Mouse (Mus musculus) limb, embryonic 14.5 days (tissue): Measurements from ENCODE around the gene Phf11c. TPM values are rescaled to one million over a fixed set of nuclear protein-coding genes. Genes with fewer than 3 reads are reported as not detected.

Source experiments
- polyA plus RNA-seq, 2 experiments: library from polyadenylated mRNA; depleted of rRNA in 1 of 2; stranded (reverse) in 1 of 2; unstranded in 1 of 2; fragments of >200 nt; fragmentation: Nextera tagmentation in 1 of 2; extraction: Ambion mirVana in 1 of 2; gene quantifications; 2 replicates each; pipeline versions ENCODE4 v1.2.1 to v1.2.3; 2012 to 2014

Gene Phf11c
- polyA plus RNA-seq, 2 experiments: 0.45 to 2.0 TPM

Other genes with a start within 250 kb of the Phf11c start
- gene Gm5142, start 216.6 kb downstream of the Phf11c start, polyA plus RNA-seq (2012; rRNA removed): not detected in 2 replicates
- gene Gm5142, start 216.6 kb downstream of the Phf11c start, polyA plus RNA-seq (2014; fragmentation: Nextera tagmentation; extraction: Ambion mirVana): not detected in 2 replicates
- 49.7 and 52.5 TPM in 2 replicates for gene Rcbtb1, start 194.2 kb downstream of the Phf11c start, polyA plus RNA-seq (2012; rRNA removed)
- gene Rcbtb1, start 194.2 kb downstream of the Phf11c start, polyA plus RNA-seq (2014; fragmentation: Nextera tagmentation; extraction: Ambion mirVana): 46.9 and 59.0 TPM in 2 replicates
- gene Gm6904, start 135.2 kb downstream of the Phf11c start, polyA plus RNA-seq (2012; rRNA removed): not detected in 2 replicates
- gene Gm6904, start 135.2 kb downstream of the Phf11c start, polyA plus RNA-seq (2014; fragmentation: Nextera tagmentation; extraction: Ambion mirVana): not detected in 2 replicates
- gene Phf11a, start 97.9 kb downstream of the Phf11c start, polyA plus RNA-seq (2012; rRNA removed): 0.08 TPM in 1 of 2 replicates, not detected in the other
- not detected in 2 replicates for gene Phf11a, start 97.9 kb downstream of the Phf11c start, polyA plus RNA-seq (2014; fragmentation: Nextera tagmentation; extraction: Ambion mirVana)
- gene Phf11b, start 54.0 kb downstream of the Phf11c start, polyA plus RNA-seq (2012; rRNA removed): 0.16 and 0.38 TPM in 2 replicates
- 0.44 and 0.63 TPM in 2 replicates for gene Phf11b, start 54.0 kb downstream of the Phf11c start, polyA plus RNA-seq (2014; fragmentation: Nextera tagmentation; extraction: Ambion mirVana)
- 1.2 and 1.3 TPM in 2 replicates for gene Phf11d, start 29.9 kb downstream of the Phf11c start, polyA plus RNA-seq (2012; rRNA removed)
- 1.4 and 1.5 TPM in 2 replicates for gene Phf11d, start 29.9 kb downstream of the Phf11c start, polyA plus RNA-seq (2014; fragmentation: Nextera tagmentation; extraction: Ambion mirVana)
- 7.3 and 7.5 TPM in 2 replicates for gene Setdb2, start 45.5 kb upstream of the Phf11c start, polyA plus RNA-seq (2012; rRNA removed)
- 8.4 and 10.7 TPM in 2 replicates for gene Setdb2, start 45.5 kb upstream of the Phf11c start, polyA plus RNA-seq (2014; fragmentation: Nextera tagmentation; extraction: Ambion mirVana)
- 13.7 and 17.4 TPM in 2 replicates for gene Cab39l, start 45.6 kb upstream of the Phf11c start, polyA plus RNA-seq (2012; rRNA removed)
- gene Cab39l, start 45.6 kb upstream of the Phf11c start, polyA plus RNA-seq (2014; fragmentation: Nextera tagmentation; extraction: Ambion mirVana): 40.3 and 41.4 TPM in 2 replicates
- 14.9 and 16.2 TPM in 2 replicates for gene Cdadc1, start 202.6 kb upstream of the Phf11c start, polyA plus RNA-seq (2012; rRNA removed)
- 31.5 and 35.6 TPM in 2 replicates for gene Cdadc1, start 202.6 kb upstream of the Phf11c start, polyA plus RNA-seq (2014; fragmentation: Nextera tagmentation; extraction: Ambion mirVana)
- gene Shisa2, start 229.9 kb upstream of the Phf11c start, polyA plus RNA-seq (2012; rRNA removed): 42.7 and 68.2 TPM in 2 replicates
- 43.8 and 52.3 TPM in 2 replicates for gene Shisa2, start 229.9 kb upstream of the Phf11c start, polyA plus RNA-seq (2014; fragmentation: Nextera tagmentation; extraction: Ambion mirVana)